Mouse (Mus musculus) kidney, adult 18-20 months (tissue): Measurements from ENCODE around the gene Ntrk3.
A peak's percentile ranks its signal among the peaks of the same experiment; 100 is the strongest.

Source experiments
- DNase-seq: peaks from one replicate; pipeline ENCODE4 v3.0.0; 2021

Gene Ntrk3

GRCm38 (mm10) chr7:78737614-78738210 is at the start of gene Ntrk3:
TSS of gene Ntrk3 (minus strand) at chr7:78738012.
- no peak for DNase-seq

DNA sequence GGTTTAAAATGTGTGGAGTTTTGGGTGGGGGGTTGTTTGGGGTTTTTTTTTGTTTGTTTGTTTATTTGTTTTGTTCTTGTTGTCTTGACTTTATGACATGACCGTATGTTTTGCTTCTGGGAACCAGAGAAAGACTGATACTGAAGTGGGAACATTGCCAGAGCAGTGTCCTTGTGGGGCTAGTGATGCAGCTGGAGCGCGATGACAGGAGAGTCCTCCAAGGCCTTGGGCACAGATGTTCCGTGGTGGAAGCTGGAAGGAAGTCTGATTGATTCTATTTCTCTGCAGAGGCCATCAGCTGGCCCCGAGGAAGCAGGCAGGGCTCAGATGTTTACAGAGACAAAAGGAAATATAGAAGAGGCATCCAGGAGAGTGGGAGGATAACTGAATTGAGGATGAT is 48.1 kb upstream of the Ntrk3 start:
- DNase-seq: no peak

GRCm38 (mm10) chr7:78782639-78783581 is 45.1 kb upstream of the Ntrk3 start, which contains the start of the genes Mrps11 and Mrpl46:
TSS of gene Mrps11 (plus strand) at chr7:78783119.
TSS of gene Mrpl46 (minus strand) at chr7:78783531.
- DNase-seq: peak; percentile 87

DNA sequence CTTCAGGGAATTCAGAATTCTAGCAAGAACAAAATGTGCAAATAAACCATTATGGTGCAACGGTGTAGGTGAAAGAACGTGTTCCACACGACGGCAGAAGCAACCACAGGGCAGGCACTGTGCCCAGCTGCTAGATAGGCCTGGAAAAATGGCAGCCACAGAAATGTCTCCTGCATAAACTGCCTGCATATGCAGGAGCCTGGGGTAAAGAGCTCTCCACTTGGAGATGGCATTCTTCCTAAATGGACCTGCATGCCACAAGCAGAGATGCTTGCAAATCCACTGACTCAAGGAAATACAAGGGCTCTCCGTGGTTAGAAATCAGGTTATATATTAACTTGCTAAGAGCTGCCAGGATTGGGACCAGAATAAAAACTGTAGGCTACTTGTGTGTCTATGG is 40.9 kb upstream of the Ntrk3 start:
- peak; percentile 41 for DNase-seq

DNA sequence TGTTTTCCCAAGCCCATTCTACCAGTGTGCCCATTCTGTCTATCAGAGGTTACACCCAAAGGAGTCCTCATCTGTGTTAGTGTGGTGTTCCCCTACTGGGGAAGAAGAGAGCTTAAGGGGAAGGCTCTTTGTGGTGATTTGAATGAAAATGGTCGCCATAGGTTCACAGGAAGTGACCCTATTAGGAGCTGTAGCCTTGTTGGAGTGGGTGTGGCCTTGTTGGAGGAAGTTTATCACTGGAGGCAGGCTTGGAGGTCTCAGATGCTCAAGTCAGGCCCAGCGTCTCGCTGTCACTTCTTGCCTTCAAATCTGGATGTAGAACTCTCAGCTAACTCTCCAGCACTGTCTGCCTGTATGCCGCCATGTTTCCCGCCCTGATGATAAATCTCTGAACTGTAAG is 33.1 kb upstream of the Ntrk3 start:
- DNase-seq: no peak

- DNase-seq: peak; percentile 13
Observed at GRCm38 (mm10) chr7:78769075-78769652, 31.4 kb upstream of the Ntrk3 start.

DNA sequence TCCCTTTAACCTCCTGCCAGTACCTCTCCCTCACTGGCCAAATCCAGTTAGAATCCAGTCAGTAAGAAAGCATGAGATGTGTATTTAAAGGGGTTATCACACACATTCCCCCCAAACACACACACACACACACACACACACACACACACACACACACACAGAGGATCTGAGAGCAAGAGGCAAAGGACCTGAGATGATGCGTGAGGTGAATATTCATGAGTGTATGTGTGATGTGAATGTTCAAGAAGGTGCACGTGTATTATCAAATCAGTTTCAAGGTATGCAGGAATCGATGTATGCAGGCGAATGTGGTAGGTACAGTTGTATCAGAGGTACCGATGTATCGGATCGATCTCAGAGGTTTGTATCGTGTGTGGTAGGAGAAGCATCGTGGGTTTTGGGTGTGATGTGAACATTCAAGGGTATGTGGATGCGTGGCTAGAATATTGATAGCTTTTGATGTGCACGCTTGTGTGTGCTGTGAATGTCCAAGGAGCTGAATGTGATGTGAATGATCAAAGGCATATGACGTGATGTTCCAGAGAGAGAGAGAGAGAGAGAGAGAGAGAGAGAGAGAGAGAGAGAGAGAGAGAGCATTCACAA is 30.2 kb upstream of the Ntrk3 start:
- DNase-seq: no peak

DNA sequence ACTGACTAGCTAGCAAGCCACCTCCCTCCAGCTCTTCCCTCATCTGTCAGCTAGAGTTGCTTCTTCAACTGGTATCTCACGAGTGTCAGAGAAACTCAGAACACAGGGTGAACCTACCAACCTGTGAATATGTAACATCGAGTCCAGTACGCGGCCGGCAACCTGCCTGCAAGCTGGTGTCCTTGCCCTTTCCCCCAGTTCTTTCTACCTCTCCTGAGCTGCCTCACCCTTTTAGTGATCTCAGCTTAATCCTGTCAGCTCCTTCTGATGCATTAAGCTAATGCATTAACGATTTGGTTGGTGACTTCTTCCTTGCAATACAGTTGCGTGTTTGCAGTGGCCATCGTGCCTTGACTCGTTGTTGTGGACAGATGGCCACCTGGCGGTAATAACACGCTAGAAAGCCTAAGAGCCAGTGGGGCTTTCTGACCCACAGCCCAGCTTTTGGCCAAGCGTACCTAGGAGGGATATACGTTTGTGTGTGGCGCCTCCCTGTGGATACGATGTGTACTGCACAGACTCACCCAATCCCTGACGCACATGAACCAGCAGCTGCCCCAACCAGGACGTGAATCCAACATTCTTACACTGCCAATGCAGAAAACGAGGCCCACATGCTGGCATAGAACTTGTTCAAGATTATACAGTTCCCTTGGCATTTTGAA is 28.3 kb upstream of the Ntrk3 start:
- DNase-seq: peak; percentile 71

GRCm38 (mm10) chr7:78765215-78765631 is 27.4 kb upstream of the Ntrk3 start:
- peak; percentile 8 for DNase-seq

GRCm38 (mm10) chr7:78763801-78764200 is 26.0 kb upstream of the Ntrk3 start:
- no peak for DNase-seq

- DNase-seq: no peak
Observed at GRCm38 (mm10) chr7:78754458-78755000, 16.7 kb upstream of the Ntrk3 start.

DNA sequence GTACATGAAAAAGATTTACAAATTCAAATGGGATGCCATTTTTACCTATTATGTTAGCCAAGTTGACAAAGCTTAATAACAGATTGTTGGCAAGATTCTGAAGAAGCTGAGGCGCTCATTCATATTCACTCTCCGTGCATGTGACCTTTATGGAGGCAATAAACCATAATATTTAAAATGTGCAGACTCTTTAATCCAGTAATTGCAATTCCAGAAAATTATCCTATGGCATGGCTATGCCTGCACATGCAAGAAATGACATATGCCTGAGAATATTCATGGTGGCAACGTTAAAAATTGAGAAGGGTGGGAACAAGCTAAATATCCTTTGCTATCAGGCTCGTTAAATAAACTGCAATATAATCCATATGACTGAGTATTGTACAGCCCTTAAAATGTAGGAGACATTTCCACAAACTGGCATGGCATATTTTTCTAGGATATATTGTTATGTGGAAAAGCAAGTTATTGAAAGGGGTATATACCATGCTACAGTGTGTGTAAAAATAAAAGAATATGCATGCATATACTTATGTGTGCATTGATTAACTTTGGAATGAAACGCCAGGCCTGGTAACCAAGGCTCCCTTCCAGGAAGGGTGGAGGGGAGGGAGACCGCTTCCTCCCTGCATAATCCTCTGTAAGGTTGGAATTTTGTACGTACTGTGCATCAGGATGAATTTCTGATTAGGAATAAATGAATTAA is 16.1 kb upstream of the Ntrk3 start:
- no peak for DNase-seq

- DNase-seq: no peak
Observed at GRCm38 (mm10) chr7:78752961-78753360, 15.1 kb upstream of the Ntrk3 start.

- DNase-seq: no peak
Observed at GRCm38 (mm10) chr7:78743731-78744385, 6.0 kb upstream of the Ntrk3 start.

DNA sequence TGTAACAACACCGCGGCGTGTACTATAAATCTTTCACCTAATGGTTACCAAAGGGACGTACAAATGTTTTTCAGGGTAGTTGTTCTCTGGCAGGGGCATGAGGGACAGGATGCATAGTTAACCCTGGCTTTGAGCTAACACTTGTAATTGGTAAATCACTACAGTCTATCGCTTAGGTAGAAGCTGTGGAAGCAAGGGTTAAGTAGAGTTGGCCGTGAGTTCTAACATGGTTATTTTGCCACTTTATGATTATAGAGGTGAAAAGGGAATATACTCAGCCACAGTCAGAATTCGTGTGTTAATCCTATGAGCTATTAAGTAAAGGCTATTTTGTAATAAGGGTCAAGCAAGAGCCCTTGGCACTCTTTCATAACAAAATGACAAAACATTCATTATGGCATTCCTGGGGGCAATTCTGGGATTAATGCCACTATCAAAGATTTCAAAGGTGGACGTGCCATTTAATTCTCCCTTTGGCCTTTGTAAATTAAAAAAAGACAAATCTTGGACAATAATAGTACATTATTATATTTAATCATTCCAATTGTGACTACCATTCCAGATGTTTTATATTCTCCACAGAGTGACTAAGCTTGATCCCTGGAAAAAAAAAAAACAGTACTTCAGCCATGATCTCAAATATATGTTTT is 1.7 kb upstream of the Ntrk3 start:
- DNase-seq: no peak

DNA sequence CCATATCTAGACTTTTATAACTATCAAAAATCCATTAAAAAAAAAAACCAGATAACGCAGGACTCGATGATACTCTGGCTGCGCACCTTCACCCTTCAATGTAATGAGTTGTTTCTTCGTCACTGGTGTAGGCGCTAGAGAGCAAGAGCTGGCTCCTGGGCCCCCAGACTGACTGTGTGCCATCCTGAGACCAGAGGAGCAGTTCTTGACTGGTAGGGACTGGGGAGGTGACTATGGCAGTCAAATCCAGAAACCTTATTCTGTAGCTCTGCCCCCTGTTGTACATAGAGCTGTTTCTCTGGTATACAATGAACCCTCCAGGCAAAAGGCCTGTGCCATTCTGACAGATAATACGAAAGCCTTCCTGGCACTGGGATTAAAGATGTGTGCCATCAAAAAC is 616 bp downstream of the Ntrk3 start:
- DNase-seq: no peak

DNA sequence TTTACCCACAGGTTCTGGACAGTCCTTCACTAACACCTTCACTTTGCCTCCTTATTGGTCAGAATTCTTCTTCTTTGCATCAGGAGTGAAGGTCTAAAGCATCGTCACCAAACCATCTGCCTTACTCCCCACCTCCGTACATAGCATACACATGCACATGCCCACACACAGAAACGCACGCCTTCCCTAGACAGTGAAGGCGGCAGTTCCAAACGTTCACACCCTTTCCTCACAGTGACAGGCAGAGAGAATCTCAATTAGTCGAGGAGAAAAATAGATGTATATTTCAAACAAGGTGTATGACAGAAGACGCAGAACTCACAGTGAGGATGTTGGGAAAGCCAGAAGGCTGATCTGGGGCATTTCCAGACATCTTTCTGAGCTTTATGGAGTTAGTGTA is 6.4 kb downstream of the Ntrk3 start:
- DNase-seq: no peak

DNA sequence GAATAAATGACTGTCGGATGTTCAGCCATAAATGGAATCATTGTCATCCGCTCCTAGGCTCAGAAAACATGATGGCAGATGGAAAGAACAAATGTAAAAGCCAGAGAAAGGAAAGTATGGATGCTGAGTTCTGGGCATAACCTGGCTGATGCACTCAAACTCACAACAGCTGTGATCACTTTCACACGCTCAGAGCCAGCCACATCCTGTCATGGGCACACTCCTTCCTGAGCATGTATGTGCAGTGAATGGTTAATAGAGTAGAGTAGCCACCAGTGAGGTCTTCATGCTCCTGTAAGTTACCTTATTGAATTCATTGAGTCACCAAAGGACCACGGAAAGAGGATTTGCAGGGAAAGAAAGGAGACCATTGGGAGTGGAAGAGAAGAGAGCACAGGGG is 13.2 kb downstream of the Ntrk3 start:
- no peak for DNase-seq

DNA sequence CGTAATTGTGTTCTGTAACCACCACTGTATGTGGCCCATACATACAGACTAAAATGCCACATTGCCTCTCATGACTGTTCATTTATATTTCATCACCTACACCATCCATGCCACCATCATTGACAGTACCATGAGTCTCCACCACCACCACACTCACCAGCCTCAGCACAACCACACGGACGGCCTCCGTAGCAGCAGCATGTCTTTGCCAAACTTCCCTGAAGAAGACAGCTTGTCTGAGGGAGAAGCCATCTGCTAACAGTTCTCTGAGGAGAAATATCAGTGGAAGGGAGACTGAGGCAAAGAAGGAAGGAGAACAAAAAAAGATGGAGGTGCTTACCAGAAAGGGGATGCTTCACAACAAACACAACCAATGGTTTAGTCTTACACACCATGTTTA is 15.8 kb downstream of the Ntrk3 start:
- no peak for DNase-seq

- DNase-seq: no peak
Observed at GRCm38 (mm10) chr7:78720989-78721816, 16.6 kb downstream of the Ntrk3 start.
